Mouse (Mus musculus): ENCODE results near the gene Sirt7. TPM values are rescaled to one million over a fixed set of nuclear protein-coding genes. Genes with fewer than 3 reads are reported as not detected.

Gene Sirt7
- polyA plus RNA-seq, 1 experiment from 2014 or later: 20.8 TPM

GRCm38 (mm10) chr11:120603545-120603944 lies 21.5 kb downstream of the Sirt7 start:
- Histone ChIP-seq H3K4me3 (ENCODE audit: low read depth, low read length) (no peak overlapping the region), H3K27me3 (ENCODE audit: control insufficient read depth, insufficient read depth, low read length) (peaks cover 3% of the 10 kb centered on the region; the same call in 1 of the 2 replicates), H3K27ac (replicated peaks; ENCODE audit: low read depth, low read length) (no peak overlapping the region), H3K36me3 (replicated peaks; ENCODE audit: control insufficient read depth, insufficient read depth, low read depth, low read length) (no peaks in the 10 kb centered on the region; the same call in 1 of the 2 replicates), H3K4me1 (ENCODE audit: control insufficient read depth, insufficient read depth, low read length) (peaks cover 5% of the 10 kb centered on the region), H3K9ac (replicated peaks; ENCODE audit: low read length) (no peak overlapping the region), H3K9me3 (replicated peaks; ENCODE audit: control insufficient read depth, low read length) (no peaks in the 10 kb centered on the region), H3K4me2 (ENCODE audit: low read depth, low read length) (no peak overlapping the region)
- WGBS: 83% methylated on average over 2 of the region's 2 CpGs
- DNase-seq (ENCODE audit: low spot score) (no peak), ATAC-seq (replicated peaks; ENCODE audit: insufficient number of reproducible peaks, low FRiP score, low TSS enrichment, low read depth) (no peak)

GRCm38 (mm10) chr11:120600716-120601115 lies 24.3 kb downstream of the Sirt7 start:
- H3K9ac ChIP-seq (replicated peaks; ENCODE audit: low read length): no peak overlapping the region
- H3K9me3 ChIP-seq (replicated peaks; ENCODE audit: control insufficient read depth, low read length): no peaks in the 10 kb centered on the region
- no peak overlapping the region for H3K27ac ChIP-seq (replicated peaks; ENCODE audit: low read depth, low read length)
- peaks cover 2% of the 10 kb centered on the region for H3K4me1 ChIP-seq (ENCODE audit: control insufficient read depth, insufficient read depth, low read length)
- DNase-seq (ENCODE audit: low spot score): no peak
- 94% methylated on average over 3 of the region's 3 CpGs for WGBS
- no peaks in the 10 kb centered on the region; the same call in none of the 2 replicates for H3K36me3 ChIP-seq (replicated peaks; ENCODE audit: control insufficient read depth, insufficient read depth, low read depth, low read length)
- H3K4me3 ChIP-seq (ENCODE audit: low read depth, low read length): no peak overlapping the region
- no peak for ATAC-seq (replicated peaks; ENCODE audit: insufficient number of reproducible peaks, low FRiP score, low TSS enrichment, low read depth)
- H3K27me3 ChIP-seq (ENCODE audit: control insufficient read depth, insufficient read depth, low read length): no peaks in the 10 kb centered on the region
- H3K4me2 ChIP-seq (ENCODE audit: low read depth, low read length): no peak overlapping the region

DNA sequence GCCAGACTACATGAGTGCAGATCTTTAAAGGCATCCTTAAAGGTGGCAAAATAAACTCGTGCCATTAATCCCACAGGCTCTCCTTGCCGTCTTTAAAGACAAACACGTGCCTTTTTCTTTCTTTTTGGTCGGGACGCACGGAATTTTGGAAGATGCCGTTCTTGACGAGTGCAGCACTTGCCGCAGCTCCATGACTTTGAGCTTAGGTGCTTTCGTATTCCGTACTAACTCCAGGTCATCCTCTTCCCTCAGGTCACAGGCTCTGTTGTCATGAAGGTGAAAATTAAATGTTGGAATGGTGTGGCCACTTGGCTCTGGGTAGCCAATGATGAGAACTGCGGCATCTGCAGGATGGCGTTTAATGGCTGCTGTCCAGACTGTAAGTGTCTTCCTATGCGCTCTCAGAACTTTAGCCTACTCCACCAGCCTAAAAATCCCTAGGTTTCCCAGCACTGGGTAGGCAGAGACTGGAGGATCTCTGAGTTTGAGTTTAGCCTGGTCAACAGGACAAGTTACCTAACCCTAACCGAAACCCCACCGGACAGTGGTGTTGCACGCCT lies 26.0 kb downstream of the Sirt7 start:
- ATAC-seq (replicated peaks; ENCODE audit: insufficient number of reproducible peaks, low FRiP score, low TSS enrichment, low read depth) (no peak), DNase-seq (ENCODE audit: low spot score) (no peak)
- H3K4me2 ChIP-seq (ENCODE audit: low read depth, low read length): peak overlapping the region; percentile 94
- H3K4me1 ChIP-seq (ENCODE audit: control insufficient read depth, insufficient read depth, low read length): peaks cover 2% of the 10 kb centered on the region
- H3K9me3 ChIP-seq (replicated peaks; ENCODE audit: control insufficient read depth, low read length): no peaks in the 10 kb centered on the region
- H3K9ac ChIP-seq (replicated peaks; ENCODE audit: low read length): peak overlapping the region; percentile 61
- peaks cover 6% of the 10 kb centered on the region for H3K36me3 ChIP-seq (replicated peaks; ENCODE audit: control insufficient read depth, insufficient read depth, low read depth, low read length)
- WGBS: 50% methylated on average over 17 of the region's 17 CpGs
- H3K27ac ChIP-seq (replicated peaks; ENCODE audit: low read depth, low read length): peak overlapping the region; percentile 38; the same call in 1 of the 2 replicates
- no peaks in the 10 kb centered on the region for H3K27me3 ChIP-seq (ENCODE audit: control insufficient read depth, insufficient read depth, low read length)
- H3K4me3 ChIP-seq (ENCODE audit: low read depth, low read length): peak overlapping the region; percentile 99

DNA sequence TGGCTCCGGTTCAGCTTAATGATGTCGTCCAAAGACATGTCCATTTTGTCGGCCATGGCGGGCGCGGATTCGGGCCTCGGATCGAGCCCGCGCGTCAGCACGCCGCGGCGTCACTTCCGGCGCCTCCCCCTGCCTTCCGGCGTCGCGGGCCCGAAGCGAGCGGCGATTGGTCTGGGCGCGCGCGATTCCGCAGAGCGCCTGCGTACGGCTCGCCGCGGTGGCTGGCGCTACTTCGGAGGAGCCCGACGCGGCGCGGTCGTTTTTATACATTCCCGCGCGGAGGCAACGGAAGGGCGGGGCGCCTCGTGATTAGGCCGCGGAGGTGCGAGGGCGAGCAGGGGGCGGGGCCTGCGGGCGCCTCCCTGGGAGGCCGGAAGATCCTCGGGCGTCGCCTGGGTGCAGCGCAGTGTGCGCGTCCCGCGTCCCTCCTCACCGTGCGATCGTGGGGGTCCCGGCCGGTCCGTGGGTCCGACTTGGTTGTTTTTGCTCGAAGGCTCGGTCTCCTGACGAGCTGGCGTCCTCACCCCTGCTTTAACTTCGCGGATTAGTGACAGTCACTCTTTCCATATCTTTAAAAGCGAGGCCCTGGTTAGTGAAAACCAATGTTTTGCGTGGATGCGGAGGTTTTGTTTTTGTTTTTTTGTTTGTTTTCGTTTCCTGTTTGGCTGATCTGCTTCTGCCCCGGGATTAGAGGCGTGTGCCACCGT lies 26.6 kb downstream of the Sirt7 start, which contains the start of the genes Alyref and Anapc11:
Gene Alyref (minus strand): TSS at position 83 of the 707 bp plus-strand sequence.
Gene Anapc11 (plus strand): TSS at position 139 of the 707 bp plus-strand sequence.
- H3K9me3 ChIP-seq (replicated peaks; ENCODE audit: control insufficient read depth, low read length): no peaks in the 10 kb centered on the region
- H3K27ac ChIP-seq (replicated peaks; ENCODE audit: low read depth, low read length): peak within 1 kb of the TSS; percentile 87
- H3K4me1 ChIP-seq (ENCODE audit: control insufficient read depth, insufficient read depth, low read length): peaks cover 2% of the 10 kb centered on the region
- no peaks in the 10 kb centered on the region for H3K27me3 ChIP-seq (ENCODE audit: control insufficient read depth, insufficient read depth, low read length)
- peak within 1 kb of the TSS; percentile 94 for H3K4me2 ChIP-seq (ENCODE audit: low read depth, low read length)
- WGBS: under 1% methylated on average over 83 of the region's 88 CpGs
- ATAC-seq (replicated peaks; ENCODE audit: insufficient number of reproducible peaks, low FRiP score, low TSS enrichment, low read depth) (peak; percentile 95), DNase-seq (ENCODE audit: low spot score) (peak; percentile 98)
- H3K9ac ChIP-seq (replicated peaks; ENCODE audit: low read length): peak within 1 kb of the TSS; percentile 99
- H3K4me3 ChIP-seq (ENCODE audit: low read depth, low read length): peak within 1 kb of the TSS; percentile 99
- H3K36me3 ChIP-seq (replicated peaks; ENCODE audit: control insufficient read depth, insufficient read depth, low read depth, low read length): peaks cover 6% of the 10 kb centered on the region

DNA sequence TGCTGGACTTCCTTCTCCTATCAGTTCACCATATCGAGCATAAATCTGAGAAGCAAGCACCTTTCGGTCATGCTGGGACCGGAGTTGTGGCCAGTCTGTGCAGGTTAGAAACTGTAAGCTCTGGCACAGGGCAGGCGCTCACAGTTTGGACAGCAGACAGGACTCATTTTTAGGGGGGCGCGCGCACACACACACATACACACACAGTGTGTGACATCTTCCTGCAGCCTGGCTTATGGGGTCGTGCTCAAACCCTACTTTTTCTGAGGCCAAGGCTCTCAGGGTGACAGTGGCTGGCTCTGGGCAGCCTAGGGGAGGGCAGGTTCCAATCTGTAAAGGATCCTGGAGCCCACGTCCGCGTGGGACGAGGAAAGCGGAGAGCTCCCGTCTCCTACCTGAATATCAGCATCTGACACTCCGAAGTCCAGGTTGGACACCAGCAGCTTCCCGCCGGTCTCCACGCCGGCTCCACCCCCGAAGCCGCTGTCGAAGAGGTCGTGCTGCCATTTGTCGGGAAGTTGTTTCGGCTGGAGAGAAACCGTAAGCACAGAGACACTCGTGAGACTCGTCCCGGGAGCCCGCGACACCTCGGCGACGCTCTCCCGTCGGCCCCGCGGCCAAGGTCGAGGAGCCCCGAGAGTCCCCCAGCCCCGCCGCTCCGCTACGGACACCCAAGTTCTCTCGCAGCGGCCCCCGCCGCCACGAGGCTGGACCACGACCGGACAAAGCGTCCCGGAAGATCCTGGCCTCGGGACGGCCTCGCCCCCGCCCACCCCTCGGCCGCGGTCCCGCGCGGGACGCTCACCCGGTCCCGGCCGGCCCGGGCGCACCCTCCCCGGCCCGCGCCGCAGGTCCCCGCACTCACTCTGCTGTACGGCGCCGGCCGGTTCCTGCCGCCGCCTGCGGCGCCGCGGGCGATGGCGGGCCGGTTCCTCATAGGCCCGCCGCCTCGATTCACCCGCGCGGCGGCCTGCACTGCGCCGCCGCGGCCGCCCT lies 27.5 kb downstream of the Sirt7 start:
- H3K9ac ChIP-seq (replicated peaks; ENCODE audit: low read length): peak overlapping the region; percentile 99
- DNase-seq (ENCODE audit: low spot score) (no peak), ATAC-seq (replicated peaks; ENCODE audit: insufficient number of reproducible peaks, low FRiP score, low TSS enrichment, low read depth) (peak; percentile 61)
- no peaks in the 10 kb centered on the region for H3K27me3 ChIP-seq (ENCODE audit: control insufficient read depth, insufficient read depth, low read length)
- peak overlapping the region; percentile 94 for H3K4me2 ChIP-seq (ENCODE audit: low read depth, low read length)
- H3K9me3 ChIP-seq (replicated peaks; ENCODE audit: control insufficient read depth, low read length): no peaks in the 10 kb centered on the region
- peaks cover 6% of the 10 kb centered on the region for H3K36me3 ChIP-seq (replicated peaks; ENCODE audit: control insufficient read depth, insufficient read depth, low read depth, low read length)
- peak overlapping the region; percentile 99 for H3K4me3 ChIP-seq (ENCODE audit: low read depth, low read length)
- 6% methylated on average over 69 of the region's 99 CpGs for WGBS
- peak overlapping the region; percentile 87 for H3K27ac ChIP-seq (replicated peaks; ENCODE audit: low read depth, low read length)
- peaks cover 2% of the 10 kb centered on the region for H3K4me1 ChIP-seq (ENCODE audit: control insufficient read depth, insufficient read depth, low read length)

- Histone ChIP-seq H3K9me3 (replicated peaks; ENCODE audit: control insufficient read depth, low read length) (peaks cover 3% of the 10 kb centered on the region), H3K36me3 (replicated peaks; ENCODE audit: control insufficient read depth, insufficient read depth, low read depth, low read length) (peaks cover 14% of the 10 kb centered on the region), H3K27ac (replicated peaks; ENCODE audit: low read depth, low read length) (no peak overlapping the region), H3K4me1 (ENCODE audit: control insufficient read depth, insufficient read depth, low read length) (no peaks in the 10 kb centered on the region), H3K4me2 (ENCODE audit: low read depth, low read length) (no peak overlapping the region), H3K4me3 (ENCODE audit: low read depth, low read length) (no peak overlapping the region), H3K27me3 (ENCODE audit: control insufficient read depth, insufficient read depth, low read length) (no peaks in the 10 kb centered on the region), H3K9ac (replicated peaks; ENCODE audit: low read length) (no peak overlapping the region)
- no peak for DNase-seq (ENCODE audit: low spot score)
- 95% methylated on average over 6 of the region's 6 CpGs for WGBS
- no peak for ATAC-seq (replicated peaks; ENCODE audit: insufficient number of reproducible peaks, low FRiP score, low TSS enrichment, low read depth)
Observed at GRCm38 (mm10) chr11:120588531-120588930, 36.5 kb downstream of the Sirt7 start.

DNA sequence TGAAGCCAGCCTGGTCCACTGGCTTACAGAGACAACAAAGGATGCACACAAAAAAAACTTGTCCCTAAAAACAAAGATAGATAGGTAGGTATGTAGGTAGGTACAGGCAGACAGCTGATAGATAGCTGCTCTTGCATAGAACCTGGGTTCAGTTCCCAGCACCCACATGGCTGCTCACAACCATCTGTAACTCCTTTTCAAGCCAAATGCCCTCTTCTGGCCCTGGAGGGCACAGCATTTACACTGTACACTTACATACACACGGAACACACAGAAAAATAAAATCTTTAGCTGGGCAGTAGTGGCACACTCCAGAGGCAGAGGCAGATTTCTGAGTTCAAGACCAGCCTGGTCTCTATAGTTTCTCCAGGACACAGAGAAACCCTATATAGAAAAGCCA lies 41.1 kb downstream of the Sirt7 start:
- no peak overlapping the region for H3K9ac ChIP-seq (replicated peaks; ENCODE audit: low read length)
- peaks cover 13% of the 10 kb centered on the region for H3K4me1 ChIP-seq (ENCODE audit: control insufficient read depth, insufficient read depth, low read length)
- no peaks in the 10 kb centered on the region for H3K27me3 ChIP-seq (ENCODE audit: control insufficient read depth, insufficient read depth, low read length)
- peaks cover 14% of the 10 kb centered on the region for H3K36me3 ChIP-seq (replicated peaks; ENCODE audit: control insufficient read depth, insufficient read depth, low read depth, low read length)
- H3K27ac ChIP-seq (replicated peaks; ENCODE audit: low read depth, low read length): no peak overlapping the region
- ATAC-seq (replicated peaks; ENCODE audit: insufficient number of reproducible peaks, low FRiP score, low TSS enrichment, low read depth): no peak
- no peak overlapping the region for H3K4me3 ChIP-seq (ENCODE audit: low read depth, low read length)
- H3K9me3 ChIP-seq (replicated peaks; ENCODE audit: control insufficient read depth, low read length): peaks cover 3% of the 10 kb centered on the region
- WGBS: 93% methylated on average over 1 of the region's 1 CpGs
- DNase-seq (ENCODE audit: low spot score): no peak
- no peak overlapping the region for H3K4me2 ChIP-seq (ENCODE audit: low read depth, low read length)

All from embryonic facial prominence, embryonic 11.5 days (tissue).